Mouse (Mus musculus) megakaryocyte, adult 5-6 weeks (primary cell): Measurements from ENCODE around the gene Myh7. TPM values are rescaled to one million over a fixed set of nuclear protein-coding genes. Genes with fewer than 3 reads are reported as not detected.

Source experiments
- ATAC-seq: 2 replicates; pipeline ENCODE4 v1.8.0; 2016; ENCODE audit warnings: mild to moderate bottlenecking, inconsistent platforms; ENCODE audit not compliant: poor library complexity, severe bottlenecking
- total RNA-seq, 2 experiments: library from RNA; stranded (forward) in 1 of 2; stranded (reverse) in 1 of 2; fragments of 153-499, 151-499 nt in 1 of 2; fragments of 221-1000, 200-1000 nt in 1 of 2; gene quantifications; 2 replicates each; pipeline versions ENCODE4 v1.2.3 to v1.2.4; 2015 to 2017

Gene Myh7
- total RNA-seq, 2 experiments from 2014 or later = not detected

DNA sequence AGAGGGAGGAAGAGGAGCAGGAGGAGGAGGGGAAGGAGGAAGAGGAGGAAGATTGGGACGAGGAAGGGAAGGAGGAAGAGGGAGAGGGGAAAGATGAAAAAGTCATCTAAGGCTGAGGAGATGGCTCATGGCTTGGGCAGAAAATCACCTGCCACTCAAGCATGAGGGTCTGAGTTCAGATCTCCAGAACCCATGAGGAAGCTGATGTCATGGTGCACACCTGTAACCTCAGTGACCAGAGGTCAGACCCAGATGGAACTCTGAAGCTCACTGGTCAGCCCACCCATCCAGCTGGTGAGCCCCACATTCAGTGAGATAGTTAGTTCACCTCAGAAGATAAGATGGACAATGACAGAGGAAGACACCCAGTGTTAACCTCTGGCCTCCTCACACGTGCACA, 49.5 kb downstream of the Myh7 start:
- no peak for ATAC-seq

DNA sequence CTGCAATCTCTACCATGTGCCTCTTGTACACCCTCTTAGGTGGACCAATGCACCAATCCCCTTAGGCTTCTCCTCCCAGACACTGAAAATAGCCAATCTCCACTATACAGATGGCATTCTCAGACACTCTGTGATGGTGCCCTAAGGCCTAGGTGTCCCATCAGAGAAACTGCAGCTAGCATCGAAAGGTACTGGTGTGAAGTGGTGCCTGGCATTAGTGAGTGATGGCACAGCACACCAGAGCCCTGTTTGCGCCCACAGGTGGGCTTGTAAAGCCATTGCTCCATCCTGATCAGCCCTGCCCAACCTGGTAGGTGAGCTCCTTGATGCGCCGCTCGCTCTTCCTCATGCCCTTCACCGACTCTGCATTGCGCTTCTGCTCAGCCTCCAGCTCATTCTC, 50.5 kb downstream of the Myh7 start:
- ATAC-seq = no peak

DNA sequence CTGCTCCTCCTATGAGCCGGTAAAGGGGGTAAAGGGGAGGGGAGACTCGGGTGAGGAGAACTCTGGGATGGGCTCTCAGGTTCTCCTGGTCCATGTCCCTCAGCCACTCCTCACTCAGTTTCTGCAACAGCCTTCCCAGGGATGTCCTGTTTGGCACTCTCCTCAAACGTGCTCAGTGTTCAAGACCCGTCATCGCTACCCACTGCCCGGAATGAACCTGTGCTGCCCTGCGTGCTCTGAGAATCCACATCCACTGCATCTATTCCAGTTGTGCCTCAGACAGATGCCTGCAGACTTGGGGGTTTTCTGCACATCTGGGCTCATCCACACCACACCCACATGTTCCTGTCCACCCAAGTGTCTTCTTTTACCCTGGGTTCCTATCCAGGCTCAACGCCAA, 51.9 kb downstream of the Myh7 start:
- ATAC-seq = no peak

DNA sequence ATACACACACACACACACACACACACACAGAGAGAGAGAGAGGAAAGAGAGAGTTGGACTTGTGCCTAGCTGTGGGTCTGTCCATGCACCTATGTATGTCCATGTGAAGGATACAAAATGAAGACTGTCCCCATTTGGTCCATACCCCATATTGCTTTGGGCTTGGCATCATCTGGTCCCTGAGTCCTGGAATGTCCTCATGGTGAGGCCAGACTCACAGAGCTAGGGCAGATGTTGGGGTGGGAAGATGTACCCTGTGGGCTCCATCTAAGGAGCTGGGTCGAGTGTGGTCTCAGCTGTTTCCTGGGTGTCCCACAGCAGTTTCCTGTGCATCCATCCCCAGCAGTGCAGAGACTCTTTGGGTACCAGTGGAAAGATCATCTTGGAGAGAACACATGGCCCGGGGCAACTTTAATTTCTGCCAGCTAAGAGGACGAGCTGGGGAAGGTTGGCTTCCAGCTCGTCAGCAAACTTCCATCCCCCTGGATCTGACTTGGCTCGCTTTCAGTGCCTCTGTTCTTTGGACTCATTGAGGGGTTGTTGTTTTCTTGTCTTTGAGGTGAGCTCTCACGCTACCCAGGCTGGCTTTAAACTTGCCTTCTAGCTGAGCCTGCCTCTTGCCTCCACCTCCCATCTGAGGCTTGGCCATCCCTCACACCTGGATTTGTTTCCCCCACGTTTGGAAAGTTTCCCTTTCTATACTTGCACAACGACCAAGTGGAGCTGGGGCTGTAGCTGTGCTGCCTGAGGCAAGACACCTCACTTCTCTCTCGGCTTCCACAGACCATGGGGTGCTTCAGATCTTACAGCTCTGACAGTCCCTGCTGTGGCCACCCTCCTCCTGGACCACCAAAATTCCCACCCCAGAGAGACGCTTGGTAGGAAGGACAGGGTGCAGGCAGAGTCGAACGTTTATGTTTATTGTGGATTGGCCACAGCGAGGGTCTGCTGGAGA, 53.1 kb downstream of the Myh7 start:
- no peak for ATAC-seq

DNA sequence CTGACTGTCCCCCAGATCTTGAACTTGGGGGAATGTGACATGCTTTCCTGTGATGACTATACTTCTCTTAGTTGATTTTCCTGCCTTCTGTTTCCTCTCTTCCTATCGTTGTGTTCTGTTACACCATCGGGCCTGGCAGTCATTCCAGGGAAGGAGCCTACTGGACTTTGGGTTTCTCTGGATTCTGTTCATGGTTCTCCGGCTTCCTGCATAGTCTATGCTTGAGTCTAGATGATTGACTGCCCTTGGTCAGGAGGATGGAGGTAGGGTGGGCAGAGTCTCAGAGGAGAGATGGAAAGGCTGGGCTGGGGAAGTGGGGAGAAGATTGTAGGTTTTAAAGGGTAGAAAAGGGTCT, 54.3 kb downstream of the Myh7 start:
- ATAC-seq = no peak

DNA sequence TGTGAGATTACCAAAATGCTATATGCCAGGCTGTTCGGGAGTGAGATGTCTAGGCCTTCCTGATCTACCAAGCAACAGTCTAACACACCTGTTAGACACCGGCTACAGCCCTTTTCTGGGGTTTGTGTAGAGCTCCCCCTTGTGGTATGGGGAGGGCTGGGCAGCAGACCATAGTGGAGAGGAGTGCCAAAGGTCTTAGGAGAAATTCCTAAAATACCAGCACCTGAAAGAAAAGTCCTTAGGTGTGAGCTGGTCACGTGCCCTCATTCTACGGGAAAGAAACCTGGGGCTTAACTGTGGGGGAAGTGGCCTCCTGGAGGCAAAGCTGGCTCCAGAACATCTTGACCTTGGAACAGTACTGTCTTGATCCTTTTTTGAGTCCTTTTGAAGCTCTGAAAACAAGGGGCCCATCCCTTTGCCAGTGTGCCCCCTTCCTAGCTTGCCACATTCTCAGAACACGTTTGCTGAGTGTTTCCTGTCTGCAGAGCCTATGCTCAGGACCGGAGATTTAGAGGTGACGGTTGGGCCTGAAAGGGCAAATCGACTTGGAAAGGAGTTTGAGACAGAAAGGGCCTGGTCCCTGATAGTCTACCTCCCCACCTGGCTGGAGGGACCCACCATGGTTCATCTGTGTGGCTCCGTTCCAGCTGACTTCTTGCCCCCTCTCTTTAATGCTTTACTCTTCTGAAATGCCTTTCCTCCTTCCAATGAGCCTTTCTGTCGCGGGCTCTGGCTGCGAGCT, 54.8 kb downstream of the Myh7 start:
- peak; percentile 75 for ATAC-seq

DNA sequence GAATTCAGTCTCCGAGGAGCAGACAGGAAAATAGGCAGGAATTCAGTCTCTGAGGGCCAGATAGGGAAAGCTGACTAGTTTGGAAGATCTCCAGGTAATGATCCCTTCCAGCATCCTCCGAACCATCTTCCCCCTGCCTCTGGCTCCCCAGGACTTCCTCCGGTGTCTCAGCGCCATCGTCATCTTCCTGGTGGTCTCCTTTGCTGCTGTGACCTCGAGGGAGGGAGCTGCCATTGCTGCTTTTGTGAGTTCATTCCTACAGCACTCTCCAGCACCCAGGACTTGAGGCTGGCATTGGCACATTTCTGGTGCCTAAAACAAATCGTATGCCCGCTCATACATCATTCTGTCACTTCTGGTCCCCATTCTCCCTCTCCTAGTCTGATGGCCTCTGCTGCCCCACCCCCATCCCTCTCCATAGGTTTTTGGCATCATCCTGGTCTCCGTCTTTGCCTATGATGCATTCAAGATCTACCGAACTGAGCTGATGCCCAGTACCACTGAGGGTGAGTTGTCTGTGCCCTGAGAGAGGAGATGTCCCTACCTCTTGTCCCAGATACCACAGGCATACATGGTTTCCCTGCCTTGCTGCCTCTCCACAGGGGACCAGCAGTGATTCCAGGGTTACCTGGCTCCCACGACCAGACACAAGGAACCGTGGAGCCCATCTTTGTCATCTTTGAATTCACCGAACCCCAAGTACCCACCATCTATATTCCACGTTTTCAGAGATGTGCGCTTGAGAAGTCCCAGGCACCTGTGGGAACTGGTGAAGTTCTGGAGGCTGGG, 55.8 kb downstream of the Myh7 start:
- ATAC-seq = no peak

DNA sequence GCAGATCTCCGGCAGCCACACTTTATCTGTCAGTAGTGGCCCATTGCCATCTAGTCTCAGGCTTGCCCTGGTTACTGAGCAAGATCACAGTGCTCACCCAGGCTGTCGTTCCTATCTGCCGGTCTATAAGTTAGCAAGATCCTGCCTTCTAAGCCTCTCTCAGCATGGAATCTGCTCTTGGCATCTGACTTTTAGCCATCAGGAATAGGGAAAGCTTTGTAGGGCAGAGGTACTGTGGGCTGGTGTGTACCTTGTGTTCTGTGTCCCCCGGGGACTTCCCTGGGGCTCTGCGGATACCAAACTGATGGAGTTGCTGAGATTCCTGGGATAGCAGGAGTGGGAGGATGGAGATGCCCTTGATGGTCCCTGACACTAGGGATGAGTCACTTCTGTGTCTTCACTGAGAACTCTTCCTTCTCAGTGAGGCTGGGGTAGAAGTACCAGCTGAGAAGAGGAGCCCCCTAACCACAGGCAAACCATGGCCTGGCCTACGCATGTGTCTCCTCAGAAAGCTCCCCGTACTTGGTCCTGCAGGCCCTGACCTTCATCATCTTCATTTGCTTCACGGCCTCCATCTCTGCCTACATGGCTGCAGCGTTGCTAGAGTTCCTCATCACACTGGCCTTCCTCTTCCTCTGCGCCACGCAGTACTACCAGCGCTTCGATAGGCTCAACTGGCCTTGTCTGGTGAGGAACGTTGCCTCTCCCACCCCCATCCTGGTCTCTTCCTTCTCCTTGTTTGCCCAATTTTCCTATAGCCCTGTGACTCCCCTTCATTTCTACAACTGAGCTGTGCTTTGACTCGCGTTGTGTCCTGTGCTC, 56.9 kb downstream of the Myh7 start:
- ATAC-seq = no peak

DNA sequence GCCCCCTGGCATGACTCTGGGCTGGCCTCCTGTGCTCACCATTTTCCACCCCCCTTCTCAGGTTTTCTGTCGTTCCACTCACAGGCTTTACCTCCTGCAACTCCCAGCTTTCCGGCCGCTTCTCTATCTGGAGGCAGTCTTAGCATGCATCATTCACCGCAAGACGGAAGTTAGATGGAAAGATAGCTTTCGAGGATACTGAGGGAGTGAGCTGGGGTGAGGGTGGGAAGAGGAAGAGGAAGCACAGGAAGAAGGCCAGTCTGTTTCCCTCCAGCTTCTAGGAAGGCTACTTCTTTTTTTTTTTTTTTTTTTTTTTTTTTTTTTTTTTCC, 57.6 kb downstream of the Myh7 start:
- ATAC-seq = no peak

DNA sequence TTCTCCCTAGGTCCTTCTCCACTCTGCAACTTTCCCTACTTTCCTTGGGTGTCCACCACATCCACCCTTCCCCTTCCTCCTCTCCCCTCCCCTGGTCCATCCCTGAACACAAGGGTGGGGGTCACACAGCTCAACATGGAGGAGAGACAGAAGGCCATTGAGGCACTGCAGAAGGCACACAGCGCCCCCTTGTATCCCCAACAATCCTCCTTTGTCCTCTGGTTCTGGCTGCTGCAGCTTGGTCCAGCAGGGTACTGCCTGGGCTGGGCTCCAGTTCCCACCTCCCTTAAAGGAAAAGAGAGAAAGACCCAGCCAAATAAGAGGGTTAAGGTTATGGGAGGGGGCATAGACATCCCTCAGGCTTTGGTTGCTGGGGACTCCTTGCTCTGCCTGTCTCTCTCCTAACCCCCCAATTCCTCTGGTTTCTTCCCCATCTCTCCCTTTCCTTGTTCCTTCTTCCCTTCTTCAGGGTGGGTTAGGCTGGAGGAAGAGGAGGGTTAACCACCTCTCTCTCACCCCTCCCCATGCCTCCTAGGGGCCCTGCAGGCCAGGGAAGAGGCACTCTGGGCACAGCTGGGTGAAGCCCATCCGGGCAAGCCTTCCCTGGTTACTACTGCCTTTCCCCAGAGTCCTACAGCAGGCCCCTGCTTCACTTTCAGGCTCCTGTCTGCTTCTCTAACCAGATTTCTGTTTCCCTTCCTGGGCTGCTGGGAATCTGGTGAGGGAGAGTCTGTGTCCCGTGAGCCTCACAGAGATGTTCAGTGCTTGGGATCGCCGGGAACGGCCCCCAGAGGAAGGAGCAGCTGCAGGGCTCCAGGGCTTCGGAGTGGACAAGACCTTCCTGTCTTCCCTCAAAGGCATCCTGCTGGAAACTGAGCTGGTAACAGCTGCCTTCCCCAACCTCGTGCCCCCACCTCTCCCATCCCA, 58.3 kb downstream of the Myh7 start, which contains the start of gene Cmtm5:
Gene Cmtm5 (plus strand): TSS at position 358 of the 927 bp plus-strand sequence.
- no peak for ATAC-seq

DNA sequence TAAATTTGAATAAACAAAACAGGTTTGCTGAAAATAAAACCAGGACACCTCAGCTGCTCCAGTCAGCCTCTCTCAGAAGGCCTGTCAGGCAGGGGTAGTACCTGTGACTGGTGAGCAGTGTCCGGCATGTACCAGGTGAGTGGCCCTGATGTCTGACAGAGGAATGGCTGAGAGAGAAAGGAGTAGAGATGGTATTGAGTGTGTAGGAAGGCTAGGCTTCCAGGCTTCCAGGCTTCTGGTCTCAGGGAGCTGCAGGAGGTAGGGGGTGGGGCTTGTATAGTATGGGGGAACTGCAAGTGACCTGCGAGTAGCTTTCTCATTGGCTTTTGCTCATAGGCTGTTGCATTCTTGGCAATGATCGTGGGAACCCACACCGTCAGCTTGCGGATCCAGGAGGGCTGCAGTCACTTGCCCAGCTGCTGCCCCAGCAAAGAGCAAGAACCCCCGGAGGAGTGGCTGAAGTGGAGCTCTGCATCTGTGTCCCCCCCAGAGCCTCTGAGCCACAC, 61.7 kb downstream of the Myh7 start, which contains the start of gene Il25:
Gene Il25 (plus strand): TSS at position 51 of the 506 bp plus-strand sequence.
- ATAC-seq = no peak

DNA sequence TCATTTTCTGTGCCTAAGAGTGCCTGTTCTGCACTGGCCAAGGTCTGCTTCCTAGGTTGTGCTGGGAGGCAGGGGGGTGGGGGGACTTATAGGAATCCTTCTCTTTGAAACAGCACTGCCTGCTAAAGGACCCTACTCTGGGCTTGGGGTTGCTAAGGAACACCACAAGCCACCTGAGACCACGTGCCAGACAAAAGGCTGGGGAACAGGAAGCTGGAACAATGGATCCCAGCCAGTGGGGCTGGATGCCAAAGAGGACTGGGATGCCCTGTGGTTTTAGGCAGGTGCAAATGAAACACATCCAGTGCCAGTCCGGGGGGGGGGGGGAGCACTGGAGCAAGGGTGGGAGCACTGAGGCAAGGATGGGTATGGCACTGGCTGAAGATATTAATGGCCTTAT, 64.0 kb downstream of the Myh7 start:
- no peak for ATAC-seq

DNA sequence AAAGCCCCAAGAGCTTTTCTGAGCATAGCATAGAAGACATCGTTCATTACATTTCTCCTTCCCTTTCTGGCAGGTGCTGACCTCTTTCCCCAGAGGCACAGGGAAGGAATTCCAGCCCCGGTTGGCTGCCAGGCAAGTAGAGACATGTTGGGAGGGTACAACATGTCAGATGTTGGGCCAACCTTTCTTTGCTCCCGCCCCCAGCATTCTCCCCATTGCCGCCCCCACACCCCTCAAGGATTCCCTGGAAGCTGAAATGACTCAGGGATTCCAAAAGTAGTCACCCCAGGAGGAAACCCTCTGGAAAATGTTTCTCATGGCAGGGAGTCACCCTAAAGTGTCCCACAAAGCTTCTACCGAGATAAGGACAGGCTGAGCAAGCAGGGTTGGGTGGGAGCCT, 64.6 kb downstream of the Myh7 start:
- ATAC-seq = no peak

DNA sequence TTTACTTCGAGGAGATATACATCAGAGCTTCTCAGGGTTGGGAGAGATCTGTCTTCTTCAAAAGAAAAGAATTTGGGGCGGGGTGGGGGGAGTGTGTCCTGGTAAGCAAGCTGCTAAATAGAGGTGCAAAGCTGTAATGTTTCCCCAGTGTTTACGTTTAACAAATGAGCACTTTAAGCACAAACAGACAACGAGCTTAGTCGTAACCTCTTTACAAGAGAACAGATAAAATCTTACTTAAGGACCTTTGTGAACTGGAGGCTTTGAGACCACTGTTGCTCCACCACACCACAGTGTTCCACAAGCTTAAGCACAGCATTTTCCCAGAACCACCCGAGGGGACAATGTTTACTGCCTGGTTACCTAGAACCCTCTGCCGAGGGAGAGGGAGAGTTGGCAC, 67.1 kb downstream of the Myh7 start:
- ATAC-seq = no peak

DNA sequence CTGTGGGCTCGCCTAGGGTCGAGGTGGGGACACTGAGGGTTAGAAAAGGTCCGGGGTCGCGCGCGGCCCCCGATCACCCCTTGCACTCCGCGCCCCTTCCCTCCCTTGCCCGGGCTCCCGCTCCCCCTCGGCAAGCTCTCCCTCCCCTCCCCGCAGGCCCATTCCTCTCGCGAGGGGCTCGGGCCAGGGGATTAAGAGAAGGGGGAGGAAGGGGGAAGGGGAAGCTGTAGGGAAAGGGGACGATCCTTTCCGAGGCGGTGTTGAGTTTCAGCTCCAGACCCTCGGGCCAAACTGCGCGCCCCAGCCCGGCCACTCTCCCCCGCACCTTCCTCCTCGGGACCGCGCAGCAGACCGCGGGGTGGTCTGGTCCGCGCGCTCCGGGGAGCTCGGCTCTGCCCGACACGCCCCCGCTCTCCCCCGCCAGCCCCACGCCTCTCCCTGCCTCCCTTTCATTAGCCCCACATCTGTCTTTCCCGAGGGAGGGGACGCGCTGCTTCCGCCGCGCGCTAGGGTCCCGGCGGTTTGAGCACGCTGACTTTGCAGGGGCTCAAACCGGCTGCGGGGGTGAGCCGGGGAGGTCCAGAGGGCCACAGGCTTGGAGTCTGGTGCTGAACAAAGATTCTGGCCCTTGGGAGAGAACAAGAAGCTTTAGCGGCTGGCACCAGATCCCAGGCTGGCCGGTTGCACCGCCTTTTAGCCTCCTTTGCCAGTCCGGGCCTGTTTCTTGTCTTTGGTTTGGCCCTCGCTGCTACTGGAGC, 67.8 kb downstream of the Myh7 start:
- no peak for ATAC-seq

DNA sequence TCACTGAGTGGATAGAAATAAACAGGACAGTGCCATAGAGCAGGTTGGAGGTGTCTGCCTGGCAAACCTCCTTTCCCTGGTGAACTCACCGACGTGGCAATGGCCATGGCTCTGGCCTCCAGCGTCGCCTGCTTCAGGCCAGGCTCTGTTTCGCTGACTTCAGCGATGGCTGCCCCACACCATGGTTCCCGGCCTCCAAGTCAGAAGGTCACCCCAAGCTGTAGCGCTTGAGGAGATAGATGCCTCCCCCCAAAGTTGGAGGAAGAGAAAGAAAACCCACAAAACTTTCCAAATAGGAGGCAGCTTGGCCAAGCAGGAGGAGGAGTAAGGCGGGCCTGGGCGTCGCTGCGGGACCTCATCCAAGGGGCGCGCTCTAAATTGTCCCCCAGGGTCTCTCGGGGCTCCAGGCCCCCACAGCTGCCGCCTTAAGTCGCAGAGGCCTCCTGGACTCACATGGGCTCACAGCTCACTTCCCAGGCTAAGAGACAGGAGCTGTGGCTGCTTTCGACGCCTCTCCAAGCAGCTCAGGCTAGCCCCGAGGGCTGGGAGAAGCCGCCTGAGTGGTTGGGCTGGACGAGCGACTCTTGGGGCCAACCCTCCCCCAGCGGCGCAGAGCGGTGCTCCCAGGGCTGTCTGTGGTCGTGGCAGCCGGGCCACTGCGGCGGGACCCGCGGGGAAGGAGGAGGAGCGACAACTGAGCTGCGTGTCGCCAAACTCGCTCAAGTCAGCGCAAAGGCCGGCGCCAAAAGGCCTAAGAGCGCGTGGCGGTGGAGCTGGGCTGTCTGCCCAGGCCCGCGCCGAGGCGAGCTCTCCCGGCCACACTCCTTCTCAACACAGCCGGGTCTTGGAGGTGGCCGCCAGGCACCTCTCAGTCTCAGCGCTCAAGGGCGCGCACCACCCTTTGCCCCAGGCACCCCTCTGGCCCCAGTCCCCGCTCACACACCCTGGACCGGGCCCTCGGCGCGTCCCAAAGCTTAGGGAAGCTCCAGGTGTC, 68.8 kb downstream of the Myh7 start, which contains the start of gene Efs:
Gene Efs (minus strand): TSS at position 778 of the 994 bp plus-strand sequence.
- no peak for ATAC-seq
